Mouse (Mus musculus): ENCODE data around the gene Psmd11.

Gene Psmd11

GRCm38 (mm10) chr11:80485622-80486206 lies 57.3 kb downstream of the Psmd11 start:
- CTCF ChIA-PET, result no interaction called here
- POLR2A ChIA-PET, result interaction anchor here in 2 of 4 experiments (0.6 to 1.5 kb wide), 3 partner anchors 9 to 1146 kb away, joined by 3 to 4 read pairs (median 3); partner anchors contain the start of gene Nf1 (in 1 of the 2)

DNA sequence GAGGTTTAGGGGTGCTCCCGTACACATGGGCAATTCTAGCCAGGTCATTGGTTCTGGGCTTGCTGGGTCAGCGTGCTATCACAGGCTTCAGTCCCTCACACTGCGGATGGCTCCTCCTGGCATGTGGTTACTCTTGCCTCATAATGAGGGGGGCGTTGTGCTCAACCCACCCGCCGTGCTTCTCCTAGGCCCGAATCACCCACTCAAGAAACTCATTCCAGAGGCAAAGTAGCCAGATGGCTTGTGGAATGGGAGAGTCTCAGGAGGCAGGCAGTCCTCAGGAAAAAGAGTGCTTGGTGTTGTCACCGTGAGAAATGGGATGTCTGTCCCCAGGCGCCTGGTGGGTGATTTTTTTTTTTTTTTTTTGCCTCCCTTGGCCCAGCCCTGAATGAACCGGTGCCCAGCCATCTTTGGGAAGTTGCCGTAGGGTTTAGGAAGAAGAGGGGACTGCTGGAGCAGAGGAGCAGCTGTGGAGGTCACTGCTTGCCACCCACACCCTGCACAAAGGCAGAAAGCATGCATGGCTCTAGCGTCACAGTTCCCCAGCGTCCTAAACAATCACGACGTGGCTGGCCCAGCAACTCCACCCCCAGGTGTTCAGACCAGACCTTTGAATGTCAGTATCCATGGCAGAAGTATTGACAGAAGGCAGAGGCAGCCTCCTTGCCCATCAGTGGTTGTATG lies 59.6 kb downstream of the Psmd11 start:
- CTCF ChIA-PET, result no interaction called here
- POLR2A ChIA-PET, result no interaction called here

GRCm38 (mm10) chr11:80489172-80489881 lies 60.9 kb downstream of the Psmd11 start:
- ChIA-PET CTCF (interaction anchor here in 2 of 4 experiments (0.7 to 0.9 kb wide), 2 partner anchors 10 to 202 kb away, joined by 3 read pairs; no protein-coding TSS in a partner anchor), POLR2A (interaction anchor here in 2 of 4 experiments (1.4 to 2.1 kb wide), 3 partner anchors 12 to 20 kb away, joined by 5 to 7 read pairs (median 5); no protein-coding TSS in a partner anchor)

GRCm38 (mm10) chr11:80489882-80490196 lies 61.4 kb downstream of the Psmd11 start:
- POLR2A ChIA-PET, result interaction anchor here in 2 of 4 experiments (1.2 to 2.1 kb wide), 5 partner anchors 12 to 62 kb away, joined by 3 to 7 read pairs (median 5); partner anchors contain the start of gene Psmd11 (in 1 of the 2)
- CTCF ChIA-PET, result no interaction called here

DNA sequence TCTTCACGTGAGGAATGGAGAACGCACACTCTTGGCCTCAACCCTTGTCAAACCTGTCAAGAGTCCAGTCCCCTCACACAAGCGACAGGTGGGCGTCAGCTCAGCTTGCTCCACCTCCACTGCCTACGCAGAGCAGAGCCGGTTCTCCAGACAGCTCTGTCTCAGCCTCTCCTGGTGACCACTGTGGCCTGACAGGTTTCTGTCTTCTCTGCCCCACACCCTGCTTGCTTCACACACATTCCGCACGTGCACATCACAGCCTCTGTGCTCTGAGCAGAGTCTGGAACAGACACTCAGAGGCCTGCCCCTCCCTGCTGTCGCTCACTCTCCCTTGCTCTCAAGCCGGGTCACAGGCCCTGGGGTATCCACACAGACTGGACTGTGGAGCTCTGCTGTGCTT lies 62.4 kb downstream of the Psmd11 start:
- POLR2A ChIA-PET, result interaction anchor here in 2 of 4 experiments (1.2 to 2.1 kb wide), 5 partner anchors 13 to 63 kb away, joined by 3 to 7 read pairs (median 3); partner anchors contain the start of genes Cdk5r1 (in 1 of the 2) and Psmd11 (in 1 of the 2)
- CTCF ChIA-PET, result interaction anchor here in 1 of 4 experiments (0.6 kb wide), 1 partner anchor 11 kb away, joined by 8 read pairs; no protein-coding TSS in a partner anchor

DNA sequence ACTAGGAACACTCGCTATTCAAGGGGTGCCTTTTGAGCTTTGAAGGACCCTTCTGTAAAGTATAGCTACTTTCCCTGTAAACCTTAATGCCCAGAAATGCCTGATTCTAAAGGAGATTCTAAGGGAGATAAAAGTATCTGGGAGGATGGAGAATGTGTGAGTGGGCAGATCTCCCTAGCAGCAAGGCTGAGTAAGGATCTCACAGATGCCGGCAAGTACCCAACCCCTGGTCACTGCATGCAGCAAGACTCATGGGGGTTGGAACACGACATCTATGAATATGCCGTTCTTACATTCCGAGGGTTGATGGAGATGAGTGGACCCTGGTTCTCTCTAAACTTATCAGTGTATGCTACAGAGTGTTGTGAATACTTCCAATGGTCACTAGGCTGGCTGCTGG lies 64.8 kb downstream of the Psmd11 start:
- ChIA-PET POLR2A (interaction anchor here in 1 of 4 experiments (1.2 kb wide), 1 partner anchor 15 kb away, joined by 3 read pairs; no protein-coding TSS in a partner anchor), CTCF (no interaction called here)

- ChIA-PET CTCF (no interaction called here), POLR2A (interaction anchor here in 1 of 4 experiments (0.6 kb wide), 1 partner anchor 408 kb away, joined by 3 read pairs; no protein-coding TSS in a partner anchor)
Measured at GRCm38 (mm10) chr11:80494852-80495251, 66.4 kb downstream of the Psmd11 start.

- ChIA-PET CTCF (no interaction called here), POLR2A (interaction anchor here in 1 of 4 experiments (1.3 kb wide), 1 partner anchor 53 kb away, joined by 3 read pairs; no protein-coding TSS in a partner anchor)
Measured at GRCm38 (mm10) chr11:80495972-80496371, 67.6 kb downstream of the Psmd11 start.

- CTCF ChIA-PET, result interaction anchor here in 3 of 4 experiments (0.6 to 0.8 kb wide), 3 partner anchors 168 to 393 kb away, joined by 3 to 5 read pairs (median 3); no protein-coding TSS in a partner anchor
- POLR2A ChIA-PET, result interaction anchor here in 2 of 4 experiments (0.6 to 1.3 kb wide), 2 partner anchors 22 to 52 kb away, joined by 3 to 5 read pairs; no protein-coding TSS in a partner anchor
Measured at GRCm38 (mm10) chr11:80496640-80497039, 68.2 kb downstream of the Psmd11 start.

DNA sequence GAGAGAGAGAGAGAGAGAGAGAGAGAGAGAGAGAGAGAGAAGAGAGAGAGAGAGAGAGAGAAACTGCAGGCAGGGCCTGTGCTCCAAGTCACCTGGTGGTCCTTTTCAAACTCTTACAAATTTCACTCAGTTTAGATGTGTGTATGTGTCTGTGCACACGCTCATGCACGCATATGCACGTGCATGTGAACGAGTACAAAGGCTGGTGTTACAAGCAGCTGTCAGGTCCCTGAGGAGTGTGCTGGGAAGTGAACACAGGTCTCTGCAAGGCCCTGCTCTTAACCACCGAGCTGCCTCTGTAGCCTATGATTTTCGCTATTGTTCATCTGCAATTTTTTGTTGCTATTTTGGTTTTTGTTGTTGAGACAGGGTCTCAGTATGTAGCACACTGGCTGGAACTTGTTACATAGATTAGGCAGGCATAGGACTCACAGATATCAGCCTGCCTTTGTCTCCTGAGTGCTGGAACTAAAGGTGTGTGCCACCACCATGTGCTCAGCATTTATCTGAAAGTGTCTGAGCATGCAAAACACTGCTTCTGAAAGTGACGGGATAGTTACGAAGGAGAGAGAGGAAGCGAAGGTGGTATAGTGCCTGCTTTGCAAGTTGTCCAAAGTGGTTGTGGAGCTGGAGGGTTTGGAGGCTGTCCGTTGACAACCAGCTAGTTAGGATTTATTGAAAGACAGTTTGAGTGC lies 69.0 kb downstream of the Psmd11 start:
- CTCF ChIA-PET, result interaction anchor here in 2 of 4 experiments (0.6 to 0.8 kb wide), 2 partner anchors 167 to 358 kb away, joined by 3 to 5 read pairs; no protein-coding TSS in a partner anchor
- POLR2A ChIA-PET, result interaction anchor here in 3 of 4 experiments (0.6 to 1.3 kb wide), 3 partner anchors 11 to 51 kb away, joined by 3 to 5 read pairs (median 3); no protein-coding TSS in a partner anchor

GRCm38 (mm10) chr11:80498328-80499070 lies 70.1 kb downstream of the Psmd11 start:
- CTCF ChIA-PET, result interaction anchor here in 1 of 4 experiments (0.6 kb wide), 1 partner anchor 27 kb away, joined by 4 read pairs; no protein-coding TSS in a partner anchor
- POLR2A ChIA-PET, result interaction anchor here in 2 of 4 experiments (0.8 to 1.0 kb wide), 3 partner anchors 12 to 116 kb away, joined by 3 to 4 read pairs (median 3); partner anchors contain the start of gene Zfp207 (in 1 of the 2)

GRCm38 (mm10) chr11:80499550-80499952 lies 71.1 kb downstream of the Psmd11 start:
- ChIA-PET POLR2A (interaction anchor here in 1 of 4 experiments (1.0 kb wide), 1 partner anchor 23 kb away, joined by 3 read pairs; no protein-coding TSS in a partner anchor), CTCF (no interaction called here)

DNA sequence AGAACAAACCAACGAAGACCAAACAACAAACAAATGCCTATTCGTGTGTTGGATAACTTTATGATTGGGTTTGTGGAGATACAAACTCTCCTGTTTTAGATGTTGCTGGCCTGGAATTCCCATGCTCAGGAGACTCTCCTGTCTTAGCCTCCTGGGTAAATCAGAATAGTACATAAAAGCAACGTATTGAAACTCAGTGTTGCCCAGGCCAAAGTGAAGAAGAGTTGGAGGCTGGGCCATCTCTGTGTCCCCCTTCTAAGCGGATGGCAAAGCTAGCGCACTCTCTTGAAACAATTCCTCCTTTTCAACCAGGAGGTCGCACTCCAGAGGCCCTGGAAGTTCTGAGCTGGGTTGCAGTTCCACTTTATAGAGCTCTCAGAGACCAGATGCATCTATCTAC lies 74.9 kb downstream of the Psmd11 start:
- ChIA-PET POLR2A (no interaction called here), CTCF (interaction anchor here in 1 of 4 experiments (0.6 kb wide), 1 partner anchor 1084 kb away, joined by 3 read pairs; no protein-coding TSS in a partner anchor)

DNA sequence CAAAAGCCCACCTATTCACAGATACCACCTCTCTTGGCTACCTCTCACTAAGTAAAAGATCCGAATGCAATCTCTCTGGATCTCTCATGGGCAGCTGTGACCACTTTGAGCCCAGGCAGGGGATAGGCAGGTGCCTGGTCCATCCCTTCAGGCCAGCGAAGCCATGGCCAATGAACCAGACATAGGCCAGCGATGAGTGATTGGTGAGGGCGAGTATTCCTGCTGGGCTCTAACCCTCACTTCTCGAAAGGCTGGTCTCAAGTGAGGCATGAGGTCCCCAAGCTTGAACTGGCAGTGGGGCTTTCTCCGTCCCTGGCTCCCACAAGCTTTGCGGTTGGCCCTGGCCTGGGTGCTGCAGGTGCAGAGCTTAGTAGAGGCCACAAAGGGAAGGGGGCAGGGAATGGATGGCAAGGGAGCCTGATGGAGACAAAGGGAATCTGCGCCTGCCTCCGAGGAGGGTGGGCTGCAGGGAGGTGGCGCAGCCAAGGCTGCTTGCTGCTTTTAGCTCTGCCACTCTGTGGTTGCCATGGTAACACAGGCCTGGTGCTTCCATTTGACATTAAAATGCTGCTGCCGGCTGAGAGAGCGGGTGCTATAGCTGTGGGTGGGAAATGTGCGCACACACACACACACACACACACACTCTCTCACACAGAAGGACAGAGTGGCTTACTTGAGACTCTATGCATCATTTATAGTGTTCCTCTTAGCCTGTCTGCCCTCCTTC lies 75.5 kb downstream of the Psmd11 start:
- ChIA-PET POLR2A (no interaction called here), CTCF (interaction anchor here in 2 of 4 experiments (0.6 to 2.0 kb wide), 3 partner anchors 76 to 1083 kb away, joined by 3 to 4 read pairs (median 3); partner anchors contain the start of gene Psmd11 (in 1 of the 2))

DNA sequence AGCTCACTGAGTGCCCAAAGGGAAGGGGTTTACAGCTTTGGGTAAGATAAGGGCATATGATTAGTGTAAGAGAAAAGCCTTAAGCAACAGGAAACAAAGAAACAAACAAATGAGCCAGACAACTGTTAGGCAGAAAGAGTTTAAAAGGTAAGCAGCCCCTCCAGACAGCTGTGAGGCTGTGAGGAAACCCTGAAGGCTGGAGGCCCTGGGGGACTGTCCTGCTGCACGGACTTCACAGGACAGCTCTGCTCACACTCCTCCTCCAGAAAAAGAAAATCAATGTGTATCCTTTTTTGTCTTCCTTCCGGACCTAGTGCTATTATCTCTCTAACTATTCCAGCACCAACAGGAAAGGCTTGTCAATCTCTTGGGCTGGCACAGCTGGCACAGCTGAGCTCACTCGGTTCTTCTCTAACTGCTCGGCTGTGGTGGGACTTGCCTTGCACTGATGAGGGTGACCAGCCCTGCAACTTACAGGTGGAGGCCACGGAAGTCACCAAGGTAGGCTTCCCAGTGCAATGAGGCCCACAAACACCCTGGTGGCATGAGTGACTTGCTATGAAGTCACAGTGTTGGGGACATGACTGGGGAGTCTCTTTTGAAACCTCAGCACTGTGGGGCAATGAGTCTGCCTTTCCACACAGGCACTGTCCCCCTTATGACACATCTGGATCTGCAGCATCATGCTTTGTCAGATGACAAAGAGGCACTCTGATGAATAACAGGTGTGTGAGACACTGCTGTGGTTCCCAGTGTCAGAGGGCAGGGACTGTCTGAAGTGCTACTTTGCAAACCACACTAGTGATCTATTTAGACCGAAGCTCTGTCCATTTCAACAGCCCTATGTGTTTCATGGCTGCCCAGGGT lies 76.3 kb downstream of the Psmd11 start:
- ChIA-PET POLR2A (interaction anchor here in 1 of 4 experiments (0.5 kb wide), 1 partner anchor 1350 kb away, joined by 5 read pairs; no protein-coding TSS in a partner anchor), CTCF (interaction anchor here in 1 of 4 experiments (0.7 to 2.0 kb wide), 2 partner anchors 77 to 838 kb away, joined by 3 to 4 read pairs; partner anchors contain the start of gene Psmd11)

DNA sequence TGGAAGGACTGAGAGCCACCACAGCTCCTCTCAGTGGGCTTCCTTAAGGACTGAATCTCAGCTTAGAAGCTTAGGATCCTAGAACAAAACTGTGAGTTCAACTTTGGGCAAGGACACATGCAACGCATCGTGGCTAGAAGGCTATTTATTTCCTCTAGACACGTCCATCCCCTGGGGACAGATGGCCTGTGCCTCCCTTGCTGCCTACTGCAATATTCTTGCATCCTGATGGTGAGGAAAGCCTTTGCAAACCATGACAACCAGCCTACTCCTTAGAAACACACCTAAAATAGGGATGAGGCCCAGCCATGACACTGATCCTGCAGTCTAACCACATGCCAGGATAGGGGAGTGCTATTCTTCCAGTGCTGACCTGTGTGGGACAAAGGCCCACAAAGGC lies 77.2 kb downstream of the Psmd11 start:
- POLR2A ChIA-PET, result no interaction called here

More for the DNA sequence above, 77.2 kb downstream of the Psmd11 start:
- CTCF ChIA-PET, result interaction anchor here in 2 of 4 experiments (0.5 to 2.0 kb wide), 2 partner anchors 77 to 230 kb away, joined by 3 to 4 read pairs; partner anchors contain the start of gene Psmd11 (in 1 of the 2)

Measured in embryonic stem cell, embryonic (primary cell).